Mouse (Mus musculus): ENCODE results near the gene A930002H24Rik.
"Not testable (repeated sequence)": the region's sequence is repeated elsewhere in the genome, so short reads cannot be mapped to it uniquely, and the experiment has no call there.

The A930002H24Rik gene

GRCm38 (mm10) chr17:63863647-63864149, at the start of gene A930002H24Rik:
Gene A930002H24Rik (minus strand): TSS chr17:63863791.
- DNase-seq = peak; percentile 97

DNA sequence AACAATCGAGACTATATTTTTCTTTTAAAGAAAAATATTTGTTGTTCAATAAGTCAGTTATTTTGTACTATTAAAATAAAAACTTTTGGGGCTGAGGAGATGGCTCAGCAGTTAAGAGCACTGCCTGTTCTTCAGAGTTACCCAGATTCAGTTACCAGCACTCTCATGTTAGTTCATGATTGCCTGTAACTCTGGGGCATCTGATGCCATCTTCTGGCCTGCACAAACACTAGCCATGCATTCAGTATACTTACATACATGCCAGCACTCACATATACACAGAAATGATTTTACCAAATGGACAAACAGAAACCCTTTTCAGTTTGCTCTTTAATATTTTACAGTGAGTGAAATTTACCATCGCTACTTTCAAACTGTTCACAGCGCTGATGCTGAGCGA, 45.7 kb upstream of the A930002H24Rik start:
- no peak for DNase-seq

DNA sequence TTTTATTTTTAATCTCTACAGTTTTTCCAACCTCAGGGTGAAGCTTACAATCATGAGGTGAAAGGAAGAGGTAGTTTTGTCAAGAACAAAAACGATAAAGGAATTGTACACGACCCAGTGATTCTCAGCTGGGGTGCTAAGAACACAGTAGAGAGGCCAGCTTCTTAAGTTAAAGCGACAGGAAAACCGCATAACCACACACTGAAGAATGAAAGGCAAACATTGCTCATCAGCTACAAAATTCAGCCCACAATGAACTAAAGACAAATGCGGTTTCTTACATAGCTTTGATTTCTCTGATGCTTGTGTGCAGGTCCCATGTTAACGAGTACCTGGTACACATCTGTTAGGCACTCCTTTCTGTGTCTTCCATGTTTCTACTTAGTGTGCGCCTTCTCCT, 33.5 kb upstream of the A930002H24Rik start:
- DNase-seq = no peak

GRCm38 (mm10) chr17:63895829-63896228, 32.2 kb upstream of the A930002H24Rik start:
- no peak for DNase-seq

DNA sequence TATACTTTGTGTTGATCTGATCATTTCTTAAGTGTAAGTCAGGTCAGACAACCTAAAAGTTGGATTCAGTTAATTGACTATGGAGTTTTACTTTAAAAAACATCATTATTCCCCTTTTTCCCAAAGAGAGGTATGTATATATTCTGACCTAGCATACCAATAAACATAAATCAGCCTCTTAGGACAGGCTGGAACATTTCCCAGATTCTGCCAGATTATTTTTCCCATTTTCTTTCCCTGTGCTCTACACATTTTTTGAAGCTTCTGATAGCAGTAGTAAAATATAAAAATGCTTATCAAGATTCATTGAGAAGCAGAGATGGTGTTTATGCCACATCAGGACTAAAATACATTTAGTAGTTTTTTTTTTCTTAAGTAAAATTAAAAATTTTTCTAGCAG, 27.0 kb upstream of the A930002H24Rik start:
- no peak for DNase-seq

DNA sequence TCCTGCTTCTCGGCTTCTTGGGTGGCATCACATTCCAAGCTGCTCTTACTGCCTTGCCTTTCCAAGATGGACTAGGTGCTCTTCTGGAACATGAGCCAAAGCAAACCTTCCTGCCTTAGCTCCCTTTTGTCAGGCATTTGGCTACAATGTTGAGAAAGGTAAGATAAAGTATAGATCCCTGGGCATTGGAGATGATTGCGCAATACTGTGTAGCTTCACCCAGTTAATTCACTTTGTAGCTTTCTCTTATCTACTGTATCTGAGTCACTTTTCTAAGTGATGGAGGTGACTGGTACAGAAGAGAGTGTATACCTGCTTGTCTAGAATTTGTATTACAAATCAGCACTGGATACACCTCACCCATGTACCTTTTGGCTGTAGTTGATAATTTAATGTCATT, 23.4 kb upstream of the A930002H24Rik start:
- no peak for DNase-seq

DNA sequence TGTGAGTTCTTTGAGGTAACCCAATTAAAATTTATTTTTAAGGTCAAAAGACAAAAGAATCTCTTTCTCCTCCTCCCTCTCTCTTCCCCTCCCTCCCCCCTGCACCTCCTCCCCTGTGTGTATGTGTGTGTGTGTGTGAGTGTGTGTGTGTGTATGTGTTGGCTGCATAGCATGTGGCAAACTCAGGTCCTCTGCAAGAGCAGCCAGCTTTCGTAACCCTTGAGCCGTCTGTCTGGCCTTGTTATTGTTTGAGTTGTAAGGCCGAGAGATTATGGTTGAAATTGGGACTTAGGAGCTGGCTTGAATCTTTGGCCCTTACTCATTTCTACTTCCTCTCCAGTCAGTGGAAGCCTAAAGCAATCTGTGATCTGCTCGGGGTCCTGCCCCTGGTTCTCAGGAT, 16.4 kb upstream of the A930002H24Rik start:
- DNase-seq = no peak

DNA sequence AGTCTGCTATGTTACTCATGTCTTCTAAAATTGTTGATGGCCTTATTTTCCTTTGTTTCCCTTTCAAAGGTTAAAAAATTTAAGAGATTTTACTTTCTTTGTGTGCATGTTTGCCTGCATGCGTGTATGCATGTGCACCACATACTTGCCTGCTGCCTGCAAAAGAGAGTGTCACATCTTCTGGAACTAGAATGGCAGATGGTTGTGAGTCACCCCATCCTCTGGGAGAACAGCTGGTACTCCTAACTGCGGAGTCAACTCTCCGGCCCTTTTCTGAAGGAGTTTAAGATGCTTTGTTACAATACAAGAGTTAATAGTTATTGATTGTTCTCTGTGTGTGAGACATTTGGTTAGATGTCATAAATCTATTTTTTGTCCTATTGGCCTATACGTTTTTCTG, 15.3 kb upstream of the A930002H24Rik start:
- no peak for DNase-seq

DNA sequence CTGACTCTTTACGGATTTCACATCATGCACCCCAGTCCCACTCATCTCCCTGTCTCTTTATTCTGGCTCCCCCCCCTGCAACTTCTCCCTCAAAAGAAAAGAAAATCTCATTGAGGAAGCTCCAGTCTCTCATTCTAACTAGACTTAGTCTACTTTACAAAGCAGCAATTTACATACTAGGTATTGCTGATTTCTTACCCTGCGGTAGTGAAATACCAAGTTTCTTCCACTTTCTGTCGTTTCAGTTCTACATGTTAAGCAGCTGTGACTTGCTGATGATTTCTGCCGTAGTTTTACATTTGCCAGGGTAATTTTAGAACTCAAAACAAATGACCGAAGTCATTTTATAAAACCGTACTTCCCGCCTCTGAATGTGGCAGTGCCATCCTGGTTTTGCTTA, 8.2 kb upstream of the A930002H24Rik start:
- no peak for DNase-seq

- DNase-seq = no peak
Observed at GRCm38 (mm10) chr17:63864171-63864571, 580 bp upstream of the A930002H24Rik start.

DNA sequence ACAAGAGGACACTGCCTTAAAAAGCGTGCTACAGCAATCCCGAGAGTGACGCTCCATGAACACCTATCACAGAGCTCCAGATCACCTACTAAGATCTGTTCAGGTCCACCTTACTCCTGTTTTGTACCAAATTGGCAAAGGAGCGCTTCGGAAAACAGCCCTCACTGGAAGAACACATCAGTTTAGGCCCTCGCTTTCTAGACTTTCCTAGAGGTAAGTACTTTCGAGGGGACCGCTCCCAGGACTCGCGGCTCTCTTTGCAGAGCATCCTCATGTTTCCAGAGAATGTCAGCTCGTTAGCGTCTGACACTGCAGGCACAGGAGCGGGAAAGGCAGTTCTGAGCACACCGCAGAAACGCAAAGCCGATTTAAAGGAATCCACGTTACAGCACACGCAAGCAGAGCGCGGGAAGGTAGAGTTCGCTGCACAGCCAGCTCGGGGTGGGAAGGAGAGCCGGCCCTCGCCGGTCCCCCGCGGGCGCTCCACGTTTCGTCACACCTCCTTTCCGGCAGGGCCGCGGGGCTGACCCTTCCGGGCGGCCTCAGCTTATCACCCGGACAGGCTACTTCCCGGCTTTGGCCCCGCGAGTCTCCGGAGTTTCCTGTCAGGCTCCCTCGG, 470 bp downstream of the A930002H24Rik start, which contains the start of gene Fer:
Gene Fer (plus strand): TSS at position 51 of the 619 bp plus-strand sequence.
- no peak for DNase-seq

- DNase-seq = no peak
Observed at GRCm38 (mm10) chr17:63862399-63862798, 1.2 kb downstream of the A930002H24Rik start.

GRCm38 (mm10) chr17:63860988-63861387, 2.6 kb downstream of the A930002H24Rik start:
- peak; percentile 6 for DNase-seq

DNA sequence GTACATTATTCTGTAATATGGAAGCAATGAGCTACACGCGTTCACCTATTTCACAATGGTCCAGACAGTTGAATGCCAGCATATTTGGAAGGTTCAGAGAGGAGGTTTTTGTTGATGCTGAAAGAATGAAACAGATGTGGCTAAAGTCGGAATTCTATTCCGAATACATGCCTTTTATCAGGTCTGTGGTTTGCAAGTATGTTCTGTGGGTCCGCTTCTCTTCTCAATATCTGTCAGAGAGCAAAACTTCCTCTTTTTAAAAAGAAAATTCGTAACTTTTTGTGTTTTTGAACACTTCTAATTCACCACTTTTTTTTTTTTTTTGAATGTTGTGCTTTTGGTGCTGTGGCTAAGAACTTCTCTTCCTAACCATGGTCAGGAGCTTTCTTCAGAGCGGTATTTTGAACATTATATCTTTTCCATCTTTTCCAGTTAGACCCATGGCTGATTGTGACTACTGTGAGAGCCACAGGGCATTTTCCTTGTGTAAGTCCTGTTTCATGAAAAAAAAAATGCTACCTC, 6.5 kb downstream of the A930002H24Rik start:
- DNase-seq = no peak

DNA sequence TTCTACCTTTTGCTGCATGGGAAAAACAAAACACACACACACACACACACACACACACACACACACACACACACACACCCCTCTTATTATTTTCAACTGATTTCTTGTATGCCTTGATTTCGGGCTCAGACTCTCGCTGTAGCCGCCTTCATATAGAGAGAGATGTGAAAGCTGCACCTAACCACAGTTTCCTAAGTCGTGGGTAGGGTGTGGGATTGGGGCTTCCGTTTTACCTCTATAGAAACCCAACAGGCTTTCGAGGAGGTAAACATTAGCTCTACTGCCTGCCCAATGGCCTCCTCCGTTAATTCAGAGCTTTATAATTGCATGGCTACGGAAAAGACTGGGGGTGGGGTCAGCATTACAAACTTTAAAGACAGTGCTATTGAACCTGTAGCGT, 13.6 kb downstream of the A930002H24Rik start:
- no peak for DNase-seq

GRCm38 (mm10) chr17:63849566-63849965, 14.0 kb downstream of the A930002H24Rik start:
- peak; percentile 73 for DNase-seq

GRCm38 (mm10) chr17:63849151-63849550, 14.4 kb downstream of the A930002H24Rik start:
- no peak for DNase-seq

DNA sequence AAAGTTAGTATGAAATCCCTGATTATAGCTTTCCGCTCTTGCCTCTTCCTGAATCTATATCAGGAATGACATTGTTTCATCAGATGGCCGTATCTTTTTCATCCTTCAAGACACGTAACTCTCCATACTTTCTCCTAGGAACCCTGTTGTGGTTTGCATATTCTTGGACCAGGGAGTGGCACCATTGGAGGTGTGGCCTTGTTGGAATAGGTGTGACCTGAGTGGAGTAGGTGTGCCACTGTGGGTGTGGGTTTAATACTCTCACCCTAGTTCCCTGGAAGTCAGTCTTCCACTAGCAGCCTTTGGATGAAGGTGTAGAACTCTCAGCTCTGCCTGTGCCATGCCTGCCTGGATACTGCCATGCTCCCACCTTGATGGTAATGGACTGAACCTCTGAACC, 17.8 kb downstream of the A930002H24Rik start:
- not testable (repeated sequence) for DNase-seq

- no peak for DNase-seq
Observed at GRCm38 (mm10) chr17:63844936-63845335, 18.7 kb downstream of the A930002H24Rik start.

DNA sequence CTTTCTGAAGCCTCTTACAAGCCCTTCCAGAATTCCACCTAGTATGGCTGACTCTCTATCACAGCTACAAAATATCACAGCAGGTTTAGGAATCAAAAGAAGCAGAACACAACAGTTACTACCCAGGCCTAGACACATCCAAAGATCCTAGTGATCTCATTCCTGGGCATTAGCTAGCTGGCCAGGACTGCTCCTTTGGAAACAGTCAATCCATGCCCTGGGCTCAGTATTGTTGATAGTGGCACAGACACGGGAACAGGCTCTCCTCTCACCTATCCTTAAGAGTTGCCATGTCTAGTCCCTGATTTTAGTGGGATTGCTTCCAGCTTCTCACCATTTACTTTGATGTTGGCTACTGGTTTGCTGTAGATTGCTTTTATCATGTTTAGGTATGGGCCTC, 21.4 kb downstream of the A930002H24Rik start:
- DNase-seq = no peak

GRCm38 (mm10) chr17:63839636-63840269, 23.8 kb downstream of the A930002H24Rik start:
- DNase-seq = no peak

GRCm38 (mm10) chr17:63838144-63838543, 25.4 kb downstream of the A930002H24Rik start:
- DNase-seq = no peak

DNA sequence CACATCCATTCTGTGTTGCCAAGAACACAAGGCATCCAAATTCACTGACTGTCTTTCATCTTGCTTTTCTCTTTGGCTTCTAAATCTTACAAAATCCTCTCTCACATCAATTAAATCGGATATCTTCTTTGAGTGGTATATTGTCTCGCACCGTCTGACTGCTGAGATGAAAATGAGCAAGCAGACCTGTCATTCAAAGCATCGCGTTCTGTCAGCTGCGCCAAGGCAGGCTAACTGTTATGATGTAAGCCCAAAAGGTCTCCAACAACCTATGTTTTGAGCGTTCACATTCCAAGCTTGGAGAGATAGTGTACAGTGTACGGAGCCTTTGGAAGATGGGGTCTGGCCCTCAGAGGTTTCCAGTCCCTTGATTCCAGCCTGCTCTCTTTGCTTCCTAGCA, 26.9 kb downstream of the A930002H24Rik start:
- no peak for DNase-seq

DNA sequence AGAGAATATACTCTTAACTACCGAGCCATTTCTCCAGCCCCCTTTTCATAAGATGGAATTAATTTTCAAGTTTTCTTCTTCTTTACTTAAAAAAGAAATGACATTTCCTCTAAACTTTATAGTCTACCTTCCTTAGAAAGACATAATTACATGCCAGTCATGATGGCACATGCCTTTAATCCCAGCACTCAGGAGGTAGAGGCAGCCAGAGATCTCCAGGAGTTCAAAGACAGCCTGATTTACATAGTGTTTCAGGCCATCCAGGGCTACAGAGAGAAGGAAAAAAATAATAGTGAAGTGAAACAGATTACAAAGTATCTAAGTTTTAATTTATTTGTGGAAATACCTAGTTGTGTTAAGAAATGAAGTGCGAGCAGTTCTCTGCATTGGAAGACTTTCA, 27.4 kb downstream of the A930002H24Rik start:
- no peak for DNase-seq

Measured in right cerebral cortex, postnatal 4 days (tissue).